Mouse (Mus musculus): ENCODE results near the gene Ccpg1os.

Gene Ccpg1os

GRCm38 (mm10) chr9:72985250-72986220 lies at the start of gene Ccpg1os, which contains the start of gene Ccpg1:
Gene Ccpg1os (minus strand): TSS chr9:72985382.
Gene Ccpg1 (plus strand): TSS chr9:72985429.
- DNase-seq: peak; percentile 98

- DNase-seq: no peak
Observed at GRCm38 (mm10) chr9:73033406-73033805, 48.2 kb upstream of the Ccpg1os start.

- no peak for DNase-seq
Observed at GRCm38 (mm10) chr9:73031421-73031820, 46.2 kb upstream of the Ccpg1os start.

- DNase-seq: no peak
Observed at GRCm38 (mm10) chr9:73030443-73030842, 45.3 kb upstream of the Ccpg1os start.

- no peak for DNase-seq
Observed at GRCm38 (mm10) chr9:73025818-73026636, 40.8 kb upstream of the Ccpg1os start.

GRCm38 (mm10) chr9:73020566-73021097 lies 35.5 kb upstream of the Ccpg1os start:
- DNase-seq: peak in 1 of 2 experiments; percentile 25

- peak; percentile 74 to 75 for DNase-seq
Observed at GRCm38 (mm10) chr9:73019841-73020240, 34.7 kb upstream of the Ccpg1os start.

GRCm38 (mm10) chr9:73014724-73015123 lies 29.5 kb upstream of the Ccpg1os start:
- DNase-seq: no peak

- no peak for DNase-seq
Observed at GRCm38 (mm10) chr9:73012629-73013028, 27.4 kb upstream of the Ccpg1os start.

GRCm38 (mm10) chr9:73008384-73008783 lies 23.2 kb upstream of the Ccpg1os start:
- DNase-seq: no peak

- DNase-seq: no peak
Observed at GRCm38 (mm10) chr9:73006175-73006574, 21.0 kb upstream of the Ccpg1os start.

- DNase-seq: no peak
Observed at GRCm38 (mm10) chr9:73005106-73005505, 19.9 kb upstream of the Ccpg1os start.

GRCm38 (mm10) chr9:73004076-73004475 lies 18.9 kb upstream of the Ccpg1os start:
- peak; percentile 47 to 59 for DNase-seq

GRCm38 (mm10) chr9:73002177-73002576 lies 17.0 kb upstream of the Ccpg1os start:
- DNase-seq: no peak

- no peak for DNase-seq
Observed at GRCm38 (mm10) chr9:73001314-73002011, 16.3 kb upstream of the Ccpg1os start.

GRCm38 (mm10) chr9:73000487-73000886 lies 15.3 kb upstream of the Ccpg1os start:
- DNase-seq: no peak

GRCm38 (mm10) chr9:72996806-72997205 lies 11.6 kb upstream of the Ccpg1os start:
- DNase-seq: no peak

- DNase-seq: no peak
Observed at GRCm38 (mm10) chr9:72996167-72996566, 11.0 kb upstream of the Ccpg1os start.

GRCm38 (mm10) chr9:72992576-72992975 lies 7.4 kb upstream of the Ccpg1os start:
- DNase-seq: no peak

- DNase-seq: no peak
Observed at GRCm38 (mm10) chr9:72991420-72991819, 6.2 kb upstream of the Ccpg1os start.

- no peak for DNase-seq
Observed at GRCm38 (mm10) chr9:72988706-72989105, 3.5 kb upstream of the Ccpg1os start.

- no peak for DNase-seq
Observed at GRCm38 (mm10) chr9:72987703-72988102, 2.5 kb upstream of the Ccpg1os start.

Data from lung, adult 18-20 months (tissue).